In genomic region chr1:75255516-75256046, GRCm38 (mm10) we compare ENCODE assay signal across 39 mouse cellular contexts. TPM values are rescaled to one million over a fixed set of nuclear protein-coding genes. Genes with fewer than 3 reads are reported as not detected.
DNase-seq lines count a peak whose midpoint lies in the region; ATAC-seq and TF ChIP-seq lines count a peak whose summit lies in the region.
"Had no signal": no experiment of that assay in that cellular context is flagged by ENCODE, and none has a peak within 500 bp of the region (broad histone marks: within the 10 kb centered on the region; RNA-seq: fewer than 3 reads in every experiment).

No protein-coding gene starts in this region.

- no peak overlapping the region for H3K27ac ChIP-seq in intestine, embryonic 16.5 days (ENCODE audit: low read length)
- no peak overlapping the region for H3K27ac ChIP-seq in intestine, postnatal 0 days (ENCODE audit: low read depth, low read length)
- H3K27ac ChIP-seq in thymus, adult 2 months (ENCODE audit: control insufficient read depth, insufficient read depth, low read length): 0 out of 2 replicates have a peak overlapping the region, but pooled peaks have one; percentile 54
- H3K27ac ChIP-seq: embryonic facial prominence, embryonic 10.5 days; embryonic facial prominence, embryonic 15.5 days; hindbrain, embryonic 15.5 days; left cerebral cortex, adult 2 months; liver, embryonic 13.5 days; stomach, embryonic 15.5 days had no signal

- no peak for TF ChIP-seq POLR2A in thymus, adult 2 months (IDR thresholded peaks at IDR 0.05; ENCODE audit: control insufficient read depth, extremely low read depth, insufficient read depth, low read length, poor library complexity)

- no peak overlapping the region for H3K4me3 ChIP-seq in intestine, embryonic 16.5 days (ENCODE audit: low read length)
- no peak overlapping the region for H3K4me3 ChIP-seq in intestine, postnatal 0 days (ENCODE audit: low read depth, low read length)
- H3K4me3 ChIP-seq in thymus, adult 2 months (ENCODE audit: control insufficient read depth, insufficient read depth, low read length): no peak overlapping the region
- H3K4me3 ChIP-seq: embryonic facial prominence, embryonic 10.5 days; embryonic facial prominence, embryonic 15.5 days; hindbrain, embryonic 15.5 days; layer of hippocampus, adult 2 months; left cerebral cortex, adult 2 months; liver, embryonic 13.5 days; megakaryocyte, embryonic 14.5 days; midbrain, embryonic 13.5 days; stomach, embryonic 15.5 days had no signal

- peaks cover 4% of the 10 kb centered on the region; the same call in 1 of the 2 replicates for H3K4me1 ChIP-seq in intestine, embryonic 16.5 days (ENCODE audit: control insufficient read depth, insufficient read depth, low read length)
- no peaks in the 10 kb centered on the region for H3K4me1 ChIP-seq in intestine, postnatal 0 days (replicated peaks; ENCODE audit: control insufficient read depth, insufficient read depth, low read length)
- H3K4me1 ChIP-seq in thymus, adult 2 months (replicated peaks; ENCODE audit: control insufficient read depth, insufficient read depth, low read length): peaks cover 26% of the 10 kb centered on the region
- H3K4me1 ChIP-seq: stomach, embryonic 15.5 days had no signal

- no peak for TF ChIP-seq CTCF in intestine, postnatal 0 days (IDR thresholded peaks at IDR 0.05; ENCODE audit: low read depth)
- no peak for TF ChIP-seq CTCF in thymus, adult 2 months (IDR thresholded peaks at IDR 0.05; ENCODE audit: borderline replicate concordance, control insufficient read depth, extremely low read depth, insufficient read depth, low read length, poor library complexity)

- ATAC-seq in intestine, embryonic 16.5 days: no peak
- ATAC-seq in intestine, postnatal 0 days: no peak
- ATAC-seq in granulocyte monocyte progenitor cell, adult 5-6 weeks (replicated peaks; ENCODE audit: poor library complexity, severe bottlenecking): no peak
- ATAC-seq: CD4-positive, CD25-positive, alpha-beta regulatory T cell, adult 4 months; inflammation-experienced regulatory T-cells, adult 6 months; lung, postnatal 0 days; midbrain, embryonic 13.5 days had no signal

- WGBS in intestine, embryonic 16.5 days: 57% methylated on average over 10 of the region's 10 CpGs
- 58% methylated on average over 10 of the region's 10 CpGs for WGBS in intestine, postnatal 0 days
- WGBS in thymus, adult 2 months: 24% methylated on average over 10 of the region's 10 CpGs

- no peaks in the 10 kb centered on the region for H3K36me3 ChIP-seq in intestine, embryonic 16.5 days (ENCODE audit: control insufficient read depth, insufficient read depth, low read length)
- H3K36me3 ChIP-seq in intestine, postnatal 0 days (ENCODE audit: control insufficient read depth, insufficient read depth): no peaks in the 10 kb centered on the region
- no peaks in the 10 kb centered on the region for H3K36me3 ChIP-seq in thymus, adult 2 months (ENCODE audit: control insufficient read depth, insufficient read depth, low read length)
- H3K36me3 ChIP-seq: embryonic facial prominence, embryonic 10.5 days; embryonic facial prominence, embryonic 15.5 days; liver, embryonic 13.5 days; midbrain, embryonic 13.5 days; stomach, embryonic 15.5 days had no signal

- no peaks in the 10 kb centered on the region for H3K27me3 ChIP-seq in intestine, embryonic 16.5 days (replicated peaks; ENCODE audit: control insufficient read depth, insufficient read depth, low read length)
- H3K27me3 ChIP-seq in intestine, postnatal 0 days (replicated peaks; ENCODE audit: control insufficient read depth, insufficient read depth, low read length): no peaks in the 10 kb centered on the region
- H3K27me3 ChIP-seq in thymus, adult 2 months (ENCODE audit: control insufficient read depth, insufficient read depth, low read length): no peaks in the 10 kb centered on the region; the same call in 1 of the 2 replicates
- H3K27me3 ChIP-seq: embryonic facial prominence, embryonic 15.5 days; hindbrain, embryonic 15.5 days; stomach, embryonic 15.5 days had no signal

- H3K9me3 ChIP-seq in intestine, embryonic 16.5 days (ENCODE audit: control insufficient read depth, low read length): no peaks in the 10 kb centered on the region
- H3K9me3 ChIP-seq in intestine, postnatal 0 days (ENCODE audit: control insufficient read depth): no peaks in the 10 kb centered on the region
- H3K9me3 ChIP-seq: embryonic facial prominence, embryonic 10.5 days; embryonic facial prominence, embryonic 15.5 days; hindbrain, embryonic 15.5 days; liver, embryonic 13.5 days; megakaryocyte, embryonic 14.5 days; midbrain, embryonic 13.5 days; stomach, embryonic 15.5 days had no signal

- DNase-seq in cerebellum, postnatal 10 days: peak; percentile 38 to 40
- no peak for DNase-seq in cerebellum, postnatal 36 days
- peak; percentile 63 for DNase-seq in thymus, adult 2 months
- DNase-seq in thymus, postnatal 14 days: peak; percentile 78
- no peak for DNase-seq in urinary bladder, postnatal 36 days (ENCODE audit: low spot score in 2 of 2)
- DNase-seq: adrenal gland, postnatal 25 days; cerebellum, adult 9-10 months; gastrocnemius, postnatal 36 days; heart, postnatal 36 days; kidney, adult 2 months; kidney, postnatal 36 days; left cerebral cortex, postnatal 4 days; liver, embryonic 13.5 days; lung, adult 18-20 months; lung, postnatal 4 days; right cerebral cortex, postnatal 25 days had no signal

- H3K4me2 ChIP-seq in intestine, embryonic 16.5 days (ENCODE audit: low read depth, low read length): no peak overlapping the region
- no peak overlapping the region for H3K4me2 ChIP-seq in intestine, postnatal 0 days (replicated peaks; ENCODE audit: low read depth)
- H3K4me2 ChIP-seq: embryonic facial prominence, embryonic 15.5 days; hindbrain, embryonic 15.5 days; liver, embryonic 13.5 days; midbrain, embryonic 13.5 days; stomach, embryonic 15.5 days had no signal

- H3K9ac ChIP-seq in intestine, embryonic 16.5 days (ENCODE audit: low read depth, low read length): 0 out of 2 replicates have a peak overlapping the region, but pooled peaks have one; percentile 27
- H3K9ac ChIP-seq in intestine, postnatal 0 days (ENCODE audit: low read depth, low read length): no peak overlapping the region
- H3K9ac ChIP-seq: embryonic facial prominence, embryonic 15.5 days; hindbrain, embryonic 15.5 days; liver, embryonic 13.5 days; midbrain, embryonic 13.5 days; stomach, embryonic 15.5 days had no signal

RNA-seq across cellular contexts. Expression of gene Ptprn, which starts 8.7 kb away (rescaled TPM):
- polyA plus RNA-seq in intestine, embryonic 16.5 days (2015; fragmentation: Nextera tagmentation; extraction: Ambion mirVana): 2.9 and 3.0 TPM in 2 replicates
- polyA plus RNA-seq in intestine, postnatal 0 days (2015; fragmentation: Nextera tagmentation; extraction: Ambion mirVana): 3.0 TPM in 2 replicates
- 2.6 and 3.0 TPM in 2 replicates for polyA plus RNA-seq in thymus, adult 2 months (2012; rRNA removed)
- total RNA-seq in granulocyte monocyte progenitor cell, adult 5-6 weeks (2014; fragmentation: Nextera tagmentation): not detected in 2 replicates
- total RNA-seq in granulocyte monocyte progenitor cell, adult 5-6 weeks (2017): not detected in 2 replicates
- total RNA-seq: neutrophil, adult 5-6 weeks had no signal

RNA-seq across cellular contexts. Expression of gene Dnajb2, which starts 19.4 kb away (rescaled TPM):
- polyA plus RNA-seq in intestine, embryonic 16.5 days (2015; fragmentation: Nextera tagmentation; extraction: Ambion mirVana): 20.9 and 24.3 TPM in 2 replicates
- 10.9 and 11.4 TPM in 2 replicates for polyA plus RNA-seq in intestine, postnatal 0 days (2015; fragmentation: Nextera tagmentation; extraction: Ambion mirVana)
- polyA plus RNA-seq in thymus, adult 2 months (2012; rRNA removed): 19.9 and 22.3 TPM in 2 replicates
- 0.66 and 4.1 TPM in 2 replicates for total RNA-seq in granulocyte monocyte progenitor cell, adult 5-6 weeks (2014; fragmentation: Nextera tagmentation)
- 1.5 and 1.6 TPM in 2 replicates for total RNA-seq in granulocyte monocyte progenitor cell, adult 5-6 weeks (2017)

RNA-seq across cellular contexts. Expression of gene Resp18, which starts 22.6 kb away (rescaled TPM):
- polyA plus RNA-seq in intestine, embryonic 16.5 days (2015; fragmentation: Nextera tagmentation; extraction: Ambion mirVana): 9.2 and 9.9 TPM in 2 replicates
- polyA plus RNA-seq in intestine, postnatal 0 days (2015; fragmentation: Nextera tagmentation; extraction: Ambion mirVana): 12.9 and 15.9 TPM in 2 replicates
- polyA plus RNA-seq in thymus, adult 2 months (2012; rRNA removed): 5.6 and 9.0 TPM in 2 replicates
- total RNA-seq in granulocyte monocyte progenitor cell, adult 5-6 weeks (2014; fragmentation: Nextera tagmentation): not detected in 2 replicates
- total RNA-seq in granulocyte monocyte progenitor cell, adult 5-6 weeks (2017): not detected in 2 replicates
- total RNA-seq: gastrocnemius, postnatal 36 days; heart, adult 8-10 months; heart, postnatal 36 days; neutrophil, adult 5-6 weeks had no signal
- polyA plus RNA-seq: CD4-positive, CD25-positive, alpha-beta regulatory T cell, adult 4 months; inflammation-experienced regulatory T-cells, adult 6 months; liver, embryonic 13.5 days had no signal

RNA-seq across cellular contexts. Expression of gene A630095N17Rik, which starts 23.7 kb away (rescaled TPM):
- polyA plus RNA-seq in intestine, embryonic 16.5 days (2015; fragmentation: Nextera tagmentation; extraction: Ambion mirVana): not detected in 2 replicates
- not detected in 2 replicates for polyA plus RNA-seq in intestine, postnatal 0 days (2015; fragmentation: Nextera tagmentation; extraction: Ambion mirVana)
- polyA plus RNA-seq in thymus, adult 2 months (2012; rRNA removed): not detected in 2 replicates
- total RNA-seq in granulocyte monocyte progenitor cell, adult 5-6 weeks (2014; fragmentation: Nextera tagmentation): not detected in 2 replicates
- total RNA-seq in granulocyte monocyte progenitor cell, adult 5-6 weeks (2017): 2.7 TPM in 1 of 2 replicates, not detected in the other
- total RNA-seq: adrenal gland, adult 18-20 months; adrenal gland, postnatal 25 days; gastrocnemius, postnatal 36 days; heart, adult 8-10 months; heart, postnatal 36 days; layer of hippocampus, adult 2 months; layer of hippocampus, postnatal 14 days; left cerebral cortex, adult 2 months; left cerebral cortex, postnatal 4 days; neutrophil, adult 5-6 weeks had no signal
- polyA plus RNA-seq: CD4-positive, CD25-positive, alpha-beta regulatory T cell, adult 4 months; embryonic facial prominence, embryonic 10.5 days; embryonic facial prominence, embryonic 15.5 days; forebrain, embryonic 14.5 days; heart, embryonic 14.5 days; hindbrain, embryonic 15.5 days; inflammation-experienced regulatory T-cells, adult 6 months; kidney, adult 2 months; kidney, embryonic 16.5 days; limb, embryonic 14.5 days; liver, embryonic 13.5 days; lung, postnatal 0 days; midbrain, embryonic 13.5 days; neural tube, embryonic 11.5 days; stomach, embryonic 15.5 days had no signal

RNA-seq across cellular contexts. Expression of gene Tuba4a, which starts 35.9 kb away (rescaled TPM):
- polyA plus RNA-seq in intestine, embryonic 16.5 days (2015; fragmentation: Nextera tagmentation; extraction: Ambion mirVana): 137 and 151 TPM in 2 replicates
- 113 and 119 TPM in 2 replicates for polyA plus RNA-seq in intestine, postnatal 0 days (2015; fragmentation: Nextera tagmentation; extraction: Ambion mirVana)
- polyA plus RNA-seq in thymus, adult 2 months (2012; rRNA removed): 139 and 162 TPM in 2 replicates
- total RNA-seq in granulocyte monocyte progenitor cell, adult 5-6 weeks (2014; fragmentation: Nextera tagmentation): 541 and 690 TPM in 2 replicates
- total RNA-seq in granulocyte monocyte progenitor cell, adult 5-6 weeks (2017): 491 and 534 TPM in 2 replicates

Comparison
In these comparisons a context has a peak if more than half of its experiments do, and no peak if none do; other contexts are left out.
1. DNase-seq: peak in cerebellum, postnatal 10 days (2 of 2), thymus, adult 2 months (single experiment) and thymus, postnatal 14 days (single experiment); none in cerebellum, postnatal 36 days (0 of 2) and urinary bladder, postnatal 36 days (0 of 2).